Mouse (Mus musculus) megakaryocyte, embryonic 14.5 days (primary cell): ENCODE data around the gene 2810459M11Rik.

ENCODE experiments used
- FLI1 ChIP-seq: IDR thresholded peaks from 2 replicates; pipeline ENCODE4 v1.6.1; 2012; ENCODE audit warnings: low read length, inconsistent platforms, mixed read lengths
- GATA1 ChIP-seq: IDR thresholded peaks from 3 replicates; pipeline ENCODE4 v1.6.1; 2012; ENCODE audit warnings: mixed read lengths, low read length, inconsistent platforms, borderline replicate concordance

- TF ChIP-seq FLI1 (no peak), GATA1 (no peak)
Measured at GRCm38 (mm10) chr1:86045056-86045455, 607 bp upstream of the 2810459M11Rik start.
